Mouse (Mus musculus) lung, embryonic 15.5 days (tissue): Measurements from ENCODE around the gene Metap1d. TPM values are rescaled to one million over a fixed set of nuclear protein-coding genes. Genes with fewer than 3 reads are reported as not detected.

Source experiments
- ATAC-seq: fragments of 200-750 bp; cut with Nextera tagmentation; 2 replicates; pipeline ENCODE4 v1.8.0; 2017; ENCODE audit warnings: moderate number of reproducible peaks, borderline replicate concordance; ENCODE audit not compliant: low FRiP score, low TSS enrichment; ENCODE audit errors: extremely low read depth
- H3K27ac ChIP-seq: fragments of 300-500 bp; sonication (generic); 2 replicates; pipeline ENCODE4 v1.5.1; 2015; ENCODE audit warnings: moderate library complexity, mild to moderate bottlenecking, inconsistent platforms
- H3K27me3 ChIP-seq: fragments of 300-500 bp; sonication (generic); 2 replicates; pipeline ENCODE4 v1.6.1; 2015; ENCODE audit warnings: inconsistent platforms
- H3K36me3 ChIP-seq: fragments of 300-500 bp; sonication (generic); 2 replicates; pipeline ENCODE4 v1.6.1; 2015; ENCODE audit warnings: inconsistent platforms
- H3K4me1 ChIP-seq: fragments of 300-500 bp; sonication (generic); 2 replicates; pipeline ENCODE4 v1.6.1; 2015; ENCODE audit warnings: inconsistent platforms
- H3K4me2 ChIP-seq: fragments of 300-500 bp; sonication (generic); 2 replicates; pipeline ENCODE4 v1.6.1; 2015; ENCODE audit warnings: inconsistent platforms, mild to moderate bottlenecking, moderate library complexity
- H3K4me3 ChIP-seq: fragments of 300-500 bp; sonication (generic); 2 replicates; pipeline ENCODE4 v1.5.1; 2015; ENCODE audit warnings: mild to moderate bottlenecking, inconsistent platforms
- H3K9ac ChIP-seq: fragments of 300-500 bp; sonication (generic); 2 replicates; pipeline ENCODE4 v1.6.1; 2015; ENCODE audit warnings: inconsistent platforms
- H3K9me3 ChIP-seq: fragments of 300-500 bp; sonication (generic); 2 replicates; pipeline ENCODE4 v1.6.1; 2016; ENCODE audit warnings: inconsistent platforms
- WGBS: fragments of 180-500 bp; shearing (Covaris S2); methylation state at CpG from one replicate; pipeline ENCODE4 v1.1.7; 2015; 5-methylcytosine and 5-hydroxymethylcytosine counted together
- polyA plus RNA-seq: library from polyadenylated mRNA; unstranded; fragments of >200 nt; fragmentation: Nextera tagmentation; extraction: Ambion mirVana; gene quantifications from 2 replicates; pipeline ENCODE4 v1.2.1, GENCODE M21; 2015

Metap1d gene
- polyA plus RNA-seq, 1 experiment from 2014 or later: 33.1 TPM

GRCm38 (mm10) chr2:71556071-71556470, 103.0 kb downstream of the Metap1d start:
- ATAC-seq: no peak
- Histone ChIP-seq H3K27ac (no peak overlapping the region), H3K4me2 (no peak overlapping the region), H3K4me3 (no peak overlapping the region), H3K9ac (no peak overlapping the region), H3K36me3 (no peaks in the 10 kb centered on the region), H3K27me3 (peaks cover 37% of the 10 kb centered on the region), H3K9me3 (no peaks in the 10 kb centered on the region), H3K4me1 (no peaks in the 10 kb centered on the region)
- 68% methylated on average over 5 of the region's 5 CpGs for WGBS

- Histone ChIP-seq H3K36me3 (no peaks in the 10 kb centered on the region), H3K4me1 (no peaks in the 10 kb centered on the region), H3K4me3 (no peak overlapping the region), H3K27ac (no peak overlapping the region), H3K9me3 (no peaks in the 10 kb centered on the region), H3K9ac (no peak overlapping the region), H3K4me2 (no peak overlapping the region), H3K27me3 (no peaks in the 10 kb centered on the region)
- no peak for ATAC-seq
- WGBS: 62% methylated on average over 9 of the region's 9 CpGs
These were observed 113.4 kb downstream of the Metap1d start for GRCm38 (mm10) chr2:71566466-71566865.

- ATAC-seq: no peak
- Histone ChIP-seq H3K36me3 (no peaks in the 10 kb centered on the region), H3K4me2 (no peak overlapping the region), H3K4me1 (no peaks in the 10 kb centered on the region), H3K27ac (no peak overlapping the region), H3K4me3 (no peak overlapping the region), H3K9ac (no peak overlapping the region), H3K27me3 (peaks cover 4% of the 10 kb centered on the region; the same call in 1 of the 2 replicates), H3K9me3 (no peaks in the 10 kb centered on the region)
- 33% methylated on average over 4 of the region's 4 CpGs for WGBS
These were observed 120.7 kb downstream of the Metap1d start for GRCm38 (mm10) chr2:71573736-71574135.

Other genes starting within 250 kb of the Metap1d start
- gene Dync1i2, start 241.6 kb upstream of the Metap1d start, polyA plus RNA-seq: 90.3 and 99.6 TPM in 2 replicates
- 31.5 and 35.4 TPM in 2 replicates for gene Slc25a12, start 85.5 kb upstream of the Metap1d start, polyA plus RNA-seq
- gene Hat1, start 64.3 kb upstream of the Metap1d start, polyA plus RNA-seq: 147 and 150 TPM in 2 replicates
- 0.30 and 0.46 TPM in 2 replicates for gene Dlx1, start 74.8 kb downstream of the Metap1d start, polyA plus RNA-seq
- 0.15 and 0.16 TPM in 2 replicates for gene Dlx2, start 93.5 kb downstream of the Metap1d start, polyA plus RNA-seq